Mouse (Mus musculus): ENCODE results near the gene Snx5.

Snx5 gene

DNA sequence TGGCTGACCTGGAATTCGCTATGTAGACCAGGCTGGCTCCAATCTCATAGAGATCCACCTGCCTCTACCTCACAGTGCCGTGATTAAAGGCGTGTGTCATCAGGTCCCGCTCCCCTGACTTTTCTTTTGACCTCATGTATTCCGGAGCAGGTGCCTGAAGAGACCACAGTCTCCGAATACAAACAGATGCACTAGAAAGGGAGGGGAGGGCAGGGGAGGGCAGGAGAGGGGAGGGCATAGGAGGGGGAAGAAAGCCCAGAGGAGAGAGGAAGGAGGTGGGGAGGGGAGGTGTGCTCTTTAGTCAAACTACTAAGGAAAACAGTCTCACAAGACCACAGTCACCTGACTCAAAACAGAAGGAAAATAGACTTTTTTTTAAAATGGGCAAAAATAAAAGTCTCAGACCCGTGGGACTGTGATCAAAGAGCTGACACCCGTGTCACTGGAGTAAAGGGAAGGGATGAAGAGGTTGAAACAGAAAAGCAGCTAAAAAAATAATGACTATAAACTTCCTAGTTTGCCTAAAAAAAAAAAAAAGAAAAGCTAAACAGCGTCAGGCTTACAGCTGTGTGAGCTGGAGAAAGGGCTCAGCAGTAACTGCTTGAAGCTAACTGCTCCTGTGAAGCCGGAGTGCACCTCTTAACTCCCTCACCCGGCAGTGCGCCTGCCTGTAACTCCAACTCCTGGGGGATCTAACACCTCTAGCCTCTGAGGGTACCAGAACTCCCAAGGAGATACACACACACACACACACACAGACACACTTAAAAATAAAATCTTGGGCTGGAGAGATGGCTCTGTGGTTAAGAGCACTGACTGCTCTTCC, 42.0 kb downstream of the Snx5 start:
- no peak for DNase-seq (ENCODE audit: low spot score in 2 of 2)

DNA sequence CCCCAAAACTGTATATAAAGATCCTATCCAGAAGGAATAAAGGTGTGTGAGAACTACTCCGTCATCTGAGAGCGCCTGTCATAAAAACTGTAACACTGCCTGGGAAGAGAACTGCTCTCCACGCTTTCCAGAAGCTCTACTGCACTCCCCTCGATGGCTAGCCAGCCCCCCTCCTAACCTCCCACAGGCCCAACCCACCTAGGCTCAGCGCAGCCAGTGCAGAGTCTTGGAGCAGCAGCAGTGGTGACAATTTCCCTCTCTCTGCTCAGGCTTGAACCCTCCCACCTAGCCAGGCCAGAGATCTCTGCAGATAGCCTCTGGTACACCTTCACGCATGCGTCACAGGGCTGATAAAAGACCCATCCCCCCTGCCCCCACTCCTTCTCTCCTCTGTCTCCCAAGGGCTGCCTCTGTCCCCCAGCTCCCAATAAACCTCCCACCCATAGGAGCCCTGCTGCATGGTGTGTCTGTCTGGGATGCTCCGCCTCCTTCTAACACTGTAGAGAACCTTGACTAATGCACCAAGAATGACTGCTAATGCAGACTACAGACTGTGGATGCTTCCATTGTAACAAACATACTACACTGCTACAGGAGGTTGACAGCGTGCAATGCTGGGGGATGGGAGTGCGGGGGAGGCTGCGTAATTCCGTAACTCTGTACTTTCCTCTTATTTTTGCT, 43.7 kb downstream of the Snx5 start:
- no peak for DNase-seq (ENCODE audit: low spot score in 2 of 2)

DNA sequence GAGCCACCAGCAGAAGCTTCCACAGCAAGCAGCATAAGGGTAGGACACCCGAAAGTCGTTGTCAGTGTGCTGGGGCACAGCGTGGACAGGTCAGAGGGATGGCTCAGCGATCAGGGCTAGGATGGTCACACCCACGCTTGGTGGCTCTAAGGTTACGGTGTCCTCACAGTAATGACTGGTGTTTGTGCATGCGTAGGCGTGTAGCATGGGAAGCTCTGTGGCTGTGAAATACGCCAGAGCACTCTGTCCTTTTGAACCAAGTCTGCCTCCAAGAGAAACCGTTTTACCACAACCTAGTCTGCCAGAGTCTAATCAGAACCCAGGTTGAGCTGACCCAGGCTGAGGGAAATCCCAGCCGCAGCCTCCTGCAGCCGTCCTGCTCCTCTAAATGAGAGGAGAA, 46.4 kb downstream of the Snx5 start:
- no peak for DNase-seq (ENCODE audit: low spot score in 2 of 2)

DNA sequence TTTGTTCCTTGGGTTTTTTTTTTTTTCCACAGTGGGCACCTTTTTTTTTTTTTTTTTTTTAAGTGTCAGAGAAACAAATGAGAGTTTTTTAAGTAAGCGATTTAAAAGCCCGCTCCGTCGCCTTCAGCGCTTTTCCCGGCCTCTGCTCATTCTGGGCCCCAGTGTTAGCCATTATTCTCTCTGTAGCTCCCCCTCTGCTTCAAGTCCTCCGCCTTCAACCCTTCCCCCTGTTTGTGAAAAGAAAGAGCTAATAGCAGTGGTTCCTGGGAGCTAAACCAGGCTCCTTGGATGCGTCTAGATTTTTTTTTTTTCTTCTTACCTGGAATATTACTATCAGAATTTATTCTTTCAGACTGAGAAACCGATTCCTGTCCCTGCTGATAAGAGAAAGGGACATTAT, 55.1 kb downstream of the Snx5 start:
- no peak for DNase-seq (ENCODE audit: low spot score in 2 of 2)

DNA sequence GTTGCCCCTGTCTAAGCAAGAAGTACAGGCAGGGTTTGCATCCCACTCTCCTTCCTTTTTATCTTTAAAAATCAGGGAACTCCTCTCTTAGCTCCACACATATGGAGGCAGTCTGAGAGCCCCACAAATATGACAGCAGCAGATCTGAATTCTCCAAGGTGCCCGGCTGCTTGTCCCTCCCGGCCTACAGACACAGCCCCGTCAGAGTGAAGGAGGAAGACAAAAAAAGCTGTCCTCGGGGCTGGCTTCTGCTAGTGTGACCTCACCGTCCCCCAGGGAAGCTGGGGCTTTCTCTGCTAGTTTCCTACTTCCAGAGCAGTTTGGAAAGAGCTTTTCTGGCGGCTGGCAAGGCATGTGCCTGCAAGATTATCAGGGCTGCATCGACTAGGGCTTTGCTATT, 55.5 kb downstream of the Snx5 start:
- no peak for DNase-seq (ENCODE audit: low spot score in 2 of 2)

DNA sequence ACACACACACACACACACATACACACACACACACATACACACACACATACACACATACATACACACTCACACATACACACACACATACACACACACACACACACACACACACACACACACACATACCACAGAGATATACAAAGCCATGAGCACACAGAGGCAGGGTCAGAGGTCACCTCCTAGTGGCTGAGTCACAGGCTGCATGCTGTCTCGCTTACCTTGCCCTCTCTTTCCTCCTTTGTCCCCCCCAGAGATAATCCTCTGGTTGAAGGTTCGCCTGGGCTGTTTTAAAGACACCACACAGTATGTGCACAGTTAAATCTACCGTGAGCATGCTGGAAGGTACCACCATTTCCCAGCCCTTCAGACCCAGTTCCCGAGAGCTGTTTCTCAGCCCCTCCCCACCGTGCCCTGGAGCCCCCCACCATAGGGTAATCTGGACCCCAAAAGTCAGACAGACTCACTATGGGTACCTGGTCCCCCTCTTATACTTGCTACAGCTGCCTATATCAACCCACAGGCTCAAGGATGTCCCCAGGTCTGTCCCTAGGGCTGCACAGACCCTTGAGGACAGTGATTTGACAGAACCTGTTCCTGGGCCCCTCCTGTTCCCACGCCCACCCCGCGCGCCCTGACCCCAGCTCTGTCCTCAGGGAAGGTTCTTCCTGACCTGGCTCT, 56.1 kb downstream of the Snx5 start:
- no peak for DNase-seq (ENCODE audit: low spot score in 2 of 2)

DNA sequence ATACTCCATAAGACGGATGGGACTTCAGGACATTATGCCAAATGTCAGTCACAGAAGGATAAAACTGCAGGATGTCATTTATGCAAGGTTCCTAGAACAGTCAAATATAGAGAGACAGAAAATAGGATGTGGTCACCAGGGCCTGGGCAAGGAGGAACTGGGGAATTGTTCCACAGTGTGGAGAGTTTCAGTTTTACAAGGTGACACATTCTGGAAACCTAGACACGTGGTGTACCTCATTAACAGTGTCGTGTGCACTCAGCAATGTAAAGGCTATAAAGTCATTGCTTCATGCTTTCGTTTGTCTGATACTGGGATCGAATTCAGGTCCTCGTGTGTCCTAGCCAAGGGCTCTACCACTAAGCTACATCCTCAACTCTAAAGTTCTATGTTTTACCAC, 56.9 kb downstream of the Snx5 start:
- no peak for DNase-seq (ENCODE audit: low spot score in 2 of 2)

DNA sequence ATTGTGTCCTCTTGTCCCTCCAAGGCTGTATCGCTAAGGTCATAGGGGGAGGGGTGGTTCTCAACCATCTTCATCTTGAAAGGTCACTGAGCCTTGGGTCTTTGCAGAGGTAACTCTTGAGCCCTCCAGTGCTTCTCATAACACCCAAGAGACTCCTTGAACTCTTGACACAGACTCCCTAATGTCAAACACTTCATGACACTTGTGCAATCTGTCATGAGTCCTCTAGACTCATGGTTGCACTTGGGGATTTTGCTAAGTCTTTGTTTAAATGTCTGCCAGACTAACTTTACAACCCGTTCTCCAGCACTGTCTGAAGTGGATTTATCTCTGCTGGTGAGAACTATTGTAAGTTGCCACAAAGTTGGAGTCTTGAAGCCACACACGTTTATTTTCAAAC, 61.3 kb downstream of the Snx5 start:
- DNase-seq (ENCODE audit: low spot score in 2 of 2) = no peak

DNA sequence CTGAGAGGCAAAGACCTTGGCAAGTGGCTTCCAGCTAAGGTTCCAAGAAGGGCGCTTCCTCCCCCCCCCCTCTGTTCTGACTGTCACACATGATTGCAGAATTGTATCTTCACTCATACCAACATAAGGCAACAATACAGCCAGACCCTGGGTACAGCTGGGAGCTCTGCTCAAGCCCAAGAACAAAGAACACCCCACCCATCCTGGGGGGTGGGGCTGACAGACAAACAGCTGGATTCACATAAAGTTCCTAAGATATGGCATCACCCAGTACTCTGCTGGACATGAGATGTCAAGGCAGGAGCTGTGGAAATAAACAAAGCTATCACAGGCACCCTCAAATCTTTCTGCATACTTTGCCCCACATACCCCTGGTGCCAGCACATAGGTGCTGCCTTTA, 63.3 kb downstream of the Snx5 start:
- DNase-seq (ENCODE audit: low spot score in 2 of 2) = no peak

DNA sequence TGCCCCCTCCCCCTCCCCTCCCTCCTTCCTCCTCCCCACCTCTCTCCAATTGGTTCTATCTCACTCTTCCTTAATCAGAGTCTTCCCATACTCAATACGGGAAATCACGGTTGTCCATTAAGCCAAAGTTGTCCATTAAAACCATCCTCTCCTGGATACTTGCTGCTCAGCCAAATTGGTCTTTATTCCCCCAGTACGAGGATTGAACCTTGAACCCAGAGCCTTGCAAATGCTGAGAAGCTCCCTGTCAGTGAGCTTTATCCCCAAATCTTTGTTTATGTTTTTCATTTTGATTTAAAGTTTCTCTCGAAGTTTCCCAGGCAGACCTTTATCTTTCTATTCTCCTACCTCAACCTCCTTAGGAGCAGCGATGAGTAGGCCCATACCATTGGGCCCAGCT, 67.7 kb downstream of the Snx5 start:
- DNase-seq (ENCODE audit: low spot score in 2 of 2) = no peak

DNA sequence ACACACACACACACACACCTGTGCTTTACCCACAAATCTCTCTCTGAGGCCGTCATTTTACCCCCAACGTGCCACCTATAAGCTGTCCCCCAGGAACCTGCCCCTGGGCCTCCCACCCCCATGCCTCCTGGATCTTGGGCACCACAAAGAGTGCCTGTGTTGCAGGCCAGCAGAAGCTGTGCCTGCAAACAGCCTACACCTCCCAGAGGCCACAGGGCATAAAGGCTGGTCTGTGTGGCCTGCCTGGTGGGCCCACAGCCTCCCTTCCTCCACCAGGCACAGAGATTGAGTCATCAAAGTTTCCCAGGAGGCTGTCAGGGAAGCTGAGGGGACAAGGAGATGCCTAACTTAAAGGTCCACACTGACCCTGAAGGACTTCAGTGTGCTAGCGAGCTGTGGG, 68.1 kb downstream of the Snx5 start:
- DNase-seq (ENCODE audit: low spot score in 2 of 2) = no peak

DNA sequence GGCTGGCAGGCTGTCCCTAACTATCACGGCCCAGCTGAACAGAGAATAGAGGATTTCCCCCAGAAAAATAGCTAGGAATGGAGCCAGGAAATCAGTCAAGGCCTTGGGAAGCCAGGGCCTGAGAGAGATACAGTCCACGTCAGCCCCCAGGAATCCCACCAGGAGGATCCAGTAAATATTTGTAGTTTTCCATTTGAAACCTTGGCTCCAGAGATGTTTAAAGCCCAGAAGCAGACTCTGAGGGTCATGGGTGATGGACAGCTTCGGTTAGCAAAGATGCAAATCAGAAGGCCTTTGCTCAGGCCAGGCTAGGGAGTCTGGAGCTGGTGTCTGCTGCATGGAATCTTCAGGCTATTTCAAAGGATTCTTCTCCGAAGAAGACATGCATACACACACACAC, 68.6 kb downstream of the Snx5 start:
- no peak for DNase-seq (ENCODE audit: low spot score in 2 of 2)

Data from spleen, postnatal 4 days (tissue).